Mouse (Mus musculus): ENCODE data around the gene Trim44.

DNA sequence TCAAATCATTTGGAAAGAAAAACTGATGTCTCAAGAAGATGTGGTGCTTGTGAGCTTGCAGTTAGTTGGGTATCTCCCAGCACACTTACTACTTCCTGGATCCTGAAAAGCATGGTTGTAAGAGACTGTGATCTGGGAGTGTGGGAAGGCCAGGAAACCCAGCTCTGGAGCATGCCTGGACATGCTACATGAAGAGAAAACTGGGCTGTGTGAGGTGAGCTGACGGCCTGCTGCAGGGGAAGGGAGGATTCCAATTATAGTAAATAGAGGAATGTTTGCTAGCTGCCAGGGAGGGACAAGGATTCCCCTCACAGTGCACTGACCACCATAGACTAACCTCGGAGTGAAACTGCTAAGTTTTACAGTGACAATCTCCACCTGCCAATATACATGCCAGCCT lies 104.4 kb downstream of the Trim44 start:
- TF ChIP-seq CTCF (IDR thresholded peaks at IDR 0.05; ENCODE audit: low read depth, low read length): no peak
- TF ChIP-seq GATA1 (IDR thresholded peaks at IDR 0.05; ENCODE audit: borderline replicate concordance, low read length): no peak
- no peak for TF ChIP-seq TAL1 (conservative IDR thresholded peaks at IDR 0.05; ENCODE audit: low read depth, low read length)
- TF ChIP-seq POLR2AphosphoS5 (IDR thresholded peaks at IDR 0.05; ENCODE audit: insufficient replicate concordance, low read depth, low read length): no peak
- no peak for TF ChIP-seq GATA2 (IDR thresholded peaks at IDR 0.05; ENCODE audit: borderline replicate concordance, low read depth, low read length)

Data from G1E (cell line).